Mouse (Mus musculus) forebrain, embryonic 14.5 days (tissue): ENCODE results near the gene Elfn1. TPM values are rescaled to one million over a fixed set of nuclear protein-coding genes. Genes with fewer than 3 reads are reported as not detected.

Experiments used
- ATAC-seq: fragments of 200-750 bp; cut with Nextera tagmentation; 2 replicates; pipeline ENCODE4 v1.8.0; 2017; ENCODE audit warnings: mild to moderate bottlenecking, moderate library complexity
- DNase-seq: peaks from one replicate; pipeline ENCODE4 v3.0.0-alpha.2; 2015; ENCODE audit warnings: low spot score
- H3K27ac ChIP-seq: fragments of 300-500 bp; sonication (generic); 2 replicates; pipeline ENCODE4 v1.5.1; 2014; ENCODE audit warnings: low read depth, mild to moderate bottlenecking, control low read depth, low read length, moderate library complexity
- H3K27me3 ChIP-seq: fragments of 300-500 bp; sonication (generic); replicated peaks from 2 replicates; pipeline ENCODE4 v1.6.1; 2014; ENCODE audit warnings: low read length, control low read depth, mixed read lengths; ENCODE audit not compliant: control insufficient read depth, insufficient read depth
- H3K36me3 ChIP-seq: fragments of 300-500 bp; sonication (generic); 2 replicates; pipeline ENCODE4 v1.6.1; 2014; ENCODE audit warnings: low read length, control low read depth; ENCODE audit not compliant: control insufficient read depth, insufficient read depth
- H3K4me1 ChIP-seq: fragments of 300-500 bp; sonication (generic); 2 replicates; pipeline ENCODE4 v1.6.1; 2014; ENCODE audit warnings: antibody characterized with exemption, low read length, control low read depth; ENCODE audit not compliant: control insufficient read depth, insufficient read depth
- H3K4me2 ChIP-seq: fragments of 300-500 bp; sonication (generic); 2 replicates; pipeline ENCODE4 v1.6.1; 2014; ENCODE audit warnings: mild to moderate bottlenecking, control low read depth, low read length
- H3K4me3 ChIP-seq: fragments of 300-500 bp; sonication (generic); 2 replicates; pipeline ENCODE4 v1.5.1; 2014; ENCODE audit warnings: low read depth, low read length, control low read depth
- H3K9ac ChIP-seq: fragments of 300-500 bp; sonication (generic); 2 replicates; pipeline ENCODE4 v1.6.1; 2014; ENCODE audit warnings: mild to moderate bottlenecking, low read length, control low read depth, moderate library complexity
- H3K9me3 ChIP-seq: fragments of 300-500 bp; sonication (generic); replicated peaks from 2 replicates; pipeline ENCODE4 v1.6.1; 2016; ENCODE audit warnings: low read length, control low read depth, mixed read lengths; ENCODE audit not compliant: control insufficient read depth
- WGBS: fragments of 180-500 bp; shearing (Covaris S2); extraction: QIAGEN DNeasy Blood & Tissue Kit; methylation state at CpG from one replicate; pipeline ENCODE4 v1.1.7; 2014; 5-methylcytosine and 5-hydroxymethylcytosine counted together
- polyA plus RNA-seq: library from polyadenylated mRNA; unstranded; fragments of >200 nt; fragmentation: Nextera tagmentation; extraction: Ambion mirVana; gene quantifications from 2 replicates; pipeline ENCODE4 v1.2.1, GENCODE M21; 2014

Gene Elfn1
- polyA plus RNA-seq, 1 experiment from 2014 or later, result 1.7 TPM

DNA sequence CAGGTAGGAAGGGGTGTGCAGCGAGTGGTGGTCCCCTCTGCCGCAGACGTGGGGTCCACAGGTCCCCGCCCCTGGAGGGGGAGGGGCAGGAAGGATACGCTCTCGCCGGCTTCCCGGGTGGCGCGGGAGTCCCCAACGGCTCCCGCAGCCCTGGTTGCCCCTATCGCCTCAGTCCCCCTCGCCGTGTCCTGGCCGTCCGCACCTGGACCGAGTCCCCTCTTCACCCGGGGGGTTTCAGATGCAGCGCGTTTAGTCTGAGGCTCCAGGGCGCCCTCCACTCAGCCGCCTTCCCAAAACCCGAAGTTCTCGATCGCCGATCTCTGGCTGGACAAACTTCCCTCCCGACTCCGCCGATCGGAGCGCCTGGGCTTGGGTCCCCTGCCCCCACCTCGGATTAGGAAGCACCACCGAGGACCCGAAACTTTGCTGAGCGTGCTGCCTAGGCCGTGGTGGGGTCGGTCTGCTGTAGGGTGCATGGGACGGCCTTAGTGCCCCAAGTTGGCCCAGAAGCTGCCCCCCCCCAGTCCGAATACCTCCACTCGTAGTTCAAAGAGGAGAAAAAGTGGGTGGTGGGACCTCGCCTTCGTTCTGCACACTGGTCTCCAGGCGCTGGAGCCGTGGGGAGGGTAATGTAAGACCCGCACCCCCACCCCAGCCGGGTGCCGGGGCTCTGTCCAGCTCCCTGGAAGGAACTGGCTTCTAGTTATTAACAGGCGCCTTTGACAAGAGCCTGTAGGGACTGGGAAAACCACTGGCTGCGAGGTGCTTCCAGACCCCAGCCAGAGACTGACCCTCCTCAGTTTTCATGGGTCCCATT, 1.3 kb downstream of the Elfn1 start:
- H3K9me3 ChIP-seq, result no peaks in the 10 kb centered on the region
- no peak overlapping the region for H3K27ac ChIP-seq
- peaks cover 66% of the 10 kb centered on the region for H3K27me3 ChIP-seq
- no peaks in the 10 kb centered on the region for H3K36me3 ChIP-seq
- H3K4me1 ChIP-seq, result peaks cover 21% of the 10 kb centered on the region
- H3K4me3 ChIP-seq, result peak overlapping the region; percentile 60
- under 1% methylated on average over 46 of the region's 50 CpGs for WGBS
- ATAC-seq (peak; percentile 32; the same call in 1 of the 2 replicates), DNase-seq (no peak)
- H3K9ac ChIP-seq, result peak overlapping the region; percentile 70
- peak overlapping the region; percentile 98 for H3K4me2 ChIP-seq

DNA sequence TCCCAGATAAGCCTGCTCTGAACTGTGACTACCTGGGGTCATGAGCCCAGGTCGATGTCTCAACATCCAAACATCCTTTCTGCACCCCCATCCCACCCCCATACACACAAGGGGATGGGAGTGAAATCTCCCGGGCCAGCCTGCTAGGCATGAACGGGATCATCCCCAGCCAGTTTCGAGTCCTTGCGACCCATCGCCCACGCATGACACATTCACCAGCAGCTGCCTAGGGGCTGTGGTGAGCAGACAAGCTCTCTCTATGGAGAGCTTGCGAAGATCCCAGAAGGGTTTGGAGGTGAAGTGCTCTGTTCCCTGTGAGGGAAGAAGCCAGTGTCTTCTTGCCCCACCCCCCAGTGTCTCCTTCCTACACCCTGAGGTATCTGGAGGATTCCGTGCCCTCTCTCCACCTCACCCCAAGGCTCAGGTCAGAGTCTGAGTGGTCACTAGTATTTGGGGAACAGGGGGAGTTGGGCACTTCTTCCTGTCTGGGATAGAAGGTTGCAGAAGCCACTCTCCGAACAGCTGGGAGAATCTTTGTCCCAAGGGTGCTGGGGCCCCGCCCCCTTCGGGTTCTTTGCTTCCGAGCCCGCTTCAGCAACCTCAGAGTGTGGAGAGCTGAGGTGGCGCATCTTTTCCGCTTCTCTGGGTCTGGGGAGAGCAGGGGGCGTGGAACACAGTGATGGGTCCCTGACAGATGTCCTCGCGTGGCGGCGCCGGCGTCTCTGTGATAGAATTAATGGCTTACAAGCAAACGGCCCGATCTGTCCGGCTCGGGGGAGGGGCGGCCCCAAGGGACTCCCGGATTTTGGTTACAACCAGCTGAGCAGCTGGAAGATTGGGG, 2.2 kb downstream of the Elfn1 start:
- Histone ChIP-seq H3K9ac (no peak overlapping the region; the same call in 1 of the 2 replicates), H3K4me2 (peak overlapping the region; percentile 98), H3K4me3 (peak overlapping the region; percentile 60), H3K36me3 (no peaks in the 10 kb centered on the region), H3K9me3 (no peaks in the 10 kb centered on the region), H3K27ac (no peak overlapping the region), H3K27me3 (peaks cover 74% of the 10 kb centered on the region), H3K4me1 (peaks cover 21% of the 10 kb centered on the region)
- under 1% methylated on average over 29 of the region's 29 CpGs for WGBS
- ATAC-seq, result no peak
- peak; percentile 40 for DNase-seq

DNA sequence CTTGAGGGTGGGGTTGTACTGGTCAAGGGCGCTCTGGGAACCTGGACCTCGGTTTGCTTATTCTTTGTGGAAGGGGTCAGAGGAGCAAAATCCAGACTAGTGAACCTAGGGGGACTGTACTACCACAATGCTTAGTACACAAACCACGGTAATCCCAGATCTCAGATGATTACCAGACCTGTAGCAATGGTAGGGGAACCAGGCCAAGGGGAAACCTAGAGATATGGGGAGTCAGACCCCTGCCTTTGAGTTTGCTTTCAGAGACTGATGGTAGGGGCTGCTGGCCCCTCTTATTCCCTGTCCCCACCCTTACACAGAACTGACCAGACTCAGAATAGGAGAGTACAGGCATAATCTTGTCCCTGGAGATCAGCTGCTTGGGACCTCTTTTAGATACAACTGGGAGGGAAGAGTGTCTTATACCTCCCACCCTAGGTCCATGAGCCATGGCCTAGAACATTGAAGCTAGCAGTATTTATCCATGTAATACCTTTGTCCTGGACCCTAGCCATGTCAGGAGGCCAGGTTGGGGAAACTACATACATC, 3.1 kb downstream of the Elfn1 start:
- DNase-seq, result no peak
- Histone ChIP-seq H3K4me2 (peak overlapping the region; percentile 98; the same call in 1 of the 2 replicates), H3K9ac (no peak overlapping the region), H3K9me3 (no peaks in the 10 kb centered on the region), H3K36me3 (no peaks in the 10 kb centered on the region), H3K4me1 (peaks cover 21% of the 10 kb centered on the region), H3K27ac (no peak overlapping the region), H3K4me3 (no peak overlapping the region), H3K27me3 (peaks cover 70% of the 10 kb centered on the region)
- WGBS, result 10% methylated on average over 3 of the region's 3 CpGs
- ATAC-seq, result no peak

DNA sequence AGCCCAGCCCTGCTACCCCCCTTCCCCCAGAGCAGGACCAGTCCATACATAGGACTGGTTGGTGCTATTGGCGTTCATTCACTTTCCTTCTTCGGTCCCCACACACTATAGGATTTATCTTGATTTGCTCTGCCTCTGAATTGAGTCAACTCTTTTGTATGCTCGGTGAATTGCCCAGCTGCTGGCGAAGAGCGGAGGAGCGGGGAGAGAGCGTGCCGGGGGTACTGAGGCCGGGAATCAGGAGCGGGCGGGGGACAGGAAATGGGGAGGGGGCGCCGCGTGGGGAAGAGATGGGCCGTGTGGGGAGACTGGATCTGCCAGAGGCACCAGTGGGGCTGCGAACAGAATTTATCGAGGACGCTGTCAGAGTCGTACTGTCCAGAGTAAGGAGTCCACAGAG, 3.8 kb downstream of the Elfn1 start:
- peak overlapping the region; percentile 70; the same call in 1 of the 2 replicates for H3K27ac ChIP-seq
- DNase-seq (peak; percentile 55), ATAC-seq (no peak)
- peak overlapping the region; percentile 97 for H3K4me2 ChIP-seq
- H3K9me3 ChIP-seq, result no peaks in the 10 kb centered on the region
- H3K27me3 ChIP-seq, result peaks cover 63% of the 10 kb centered on the region
- no peak overlapping the region; the same call in 1 of the 2 replicates for H3K9ac ChIP-seq
- peak overlapping the region; percentile 44; the same call in 1 of the 2 replicates for H3K4me3 ChIP-seq
- WGBS, result 3% methylated on average over 19 of the region's 19 CpGs
- no peaks in the 10 kb centered on the region for H3K36me3 ChIP-seq
- H3K4me1 ChIP-seq, result peaks cover 21% of the 10 kb centered on the region

DNA sequence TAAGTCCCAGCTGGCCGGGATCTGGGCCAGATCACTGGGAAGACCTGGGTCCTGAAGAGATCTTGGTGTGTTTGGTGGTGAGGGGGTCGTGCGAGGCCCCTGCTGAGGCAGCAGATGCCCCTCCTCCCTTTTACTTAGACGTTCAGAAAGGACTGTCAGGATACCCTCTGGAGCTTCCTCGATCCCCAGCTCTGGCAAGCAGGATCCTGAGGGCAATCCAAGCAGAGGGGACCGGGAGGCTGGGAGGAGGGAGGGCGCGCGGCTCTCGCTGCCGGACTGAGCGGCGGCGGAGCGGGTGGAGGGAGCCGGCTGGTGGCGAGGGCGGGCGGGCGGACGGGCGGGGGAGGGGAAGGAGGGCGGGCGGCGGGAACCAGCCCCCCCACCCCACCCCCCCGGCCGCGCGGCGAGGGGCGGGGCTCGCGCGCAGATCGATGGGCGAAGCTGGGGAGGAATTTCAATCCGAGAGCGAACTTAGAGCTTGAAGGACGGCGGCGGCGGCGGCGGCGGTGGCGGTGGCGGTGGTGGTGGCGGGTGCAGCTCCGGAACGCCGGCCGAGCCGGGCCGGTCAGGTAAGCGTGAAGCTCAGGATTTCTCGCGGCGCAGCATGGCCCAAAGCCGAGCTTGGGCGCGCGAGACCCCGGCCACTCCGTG, 4.5 kb downstream of the Elfn1 start:
- peak overlapping the region; percentile 70; the same call in 1 of the 2 replicates for H3K27ac ChIP-seq
- no peaks in the 10 kb centered on the region for H3K9me3 ChIP-seq
- ATAC-seq (peak; percentile 37), DNase-seq (no peak)
- peak overlapping the region; percentile 60 for H3K9ac ChIP-seq
- H3K27me3 ChIP-seq, result peaks cover 60% of the 10 kb centered on the region
- H3K4me3 ChIP-seq, result peak overlapping the region; percentile 44
- H3K4me2 ChIP-seq, result peak overlapping the region; percentile 97
- WGBS, result under 1% methylated on average over 40 of the region's 64 CpGs
- H3K4me1 ChIP-seq, result peaks cover 21% of the 10 kb centered on the region
- H3K36me3 ChIP-seq, result no peaks in the 10 kb centered on the region

DNA sequence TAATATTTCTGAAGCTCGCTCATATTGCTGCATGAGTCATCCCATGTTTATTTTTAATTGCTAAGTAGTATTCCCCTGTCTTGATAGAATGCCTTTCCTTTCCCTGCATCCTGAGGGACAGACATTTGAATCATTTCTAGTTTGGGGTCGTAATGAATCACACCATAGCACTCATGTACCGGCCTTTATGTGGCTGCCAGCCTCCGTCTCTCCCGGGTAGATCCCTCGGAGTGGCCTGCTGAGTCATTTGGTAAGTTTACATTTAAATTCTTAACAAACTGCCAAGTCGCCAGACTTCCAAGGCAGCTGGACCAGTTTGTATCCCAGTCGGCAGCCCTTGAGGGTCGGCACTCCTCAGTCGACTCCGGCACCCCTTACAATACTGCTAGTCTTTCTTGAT, 13.9 kb downstream of the Elfn1 start:
- 70% methylated on average over 11 of the region's 11 CpGs for WGBS
- Histone ChIP-seq H3K9me3 (no peaks in the 10 kb centered on the region), H3K27ac (no peak overlapping the region), H3K4me1 (no peaks in the 10 kb centered on the region), H3K9ac (no peak overlapping the region), H3K4me2 (no peak overlapping the region), H3K4me3 (no peak overlapping the region), H3K27me3 (no peaks in the 10 kb centered on the region), H3K36me3 (no peaks in the 10 kb centered on the region)
- DNase-seq (no peak), ATAC-seq (no peak)

DNA sequence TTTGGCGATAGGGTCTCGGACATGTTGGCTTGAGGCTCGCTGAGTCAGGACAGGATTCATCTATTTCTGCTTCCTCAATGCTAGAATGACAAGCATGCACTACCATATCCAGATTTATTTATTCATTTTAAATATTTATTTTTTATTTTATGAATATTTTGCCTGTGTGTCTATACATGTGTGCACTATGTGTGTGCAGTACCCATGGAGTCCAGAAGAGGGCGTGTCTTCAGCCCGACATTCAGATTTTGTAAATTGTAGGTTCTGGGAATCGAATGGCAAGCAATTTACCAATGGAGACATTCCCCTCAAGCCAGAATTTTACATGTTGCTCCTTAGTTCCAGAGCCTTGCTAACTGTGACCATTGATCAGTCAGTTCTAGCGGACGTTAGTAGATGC, 16.1 kb downstream of the Elfn1 start:
- 93% methylated on average over 8 of the region's 8 CpGs for WGBS
- Histone ChIP-seq H3K9ac (no peak overlapping the region), H3K9me3 (no peaks in the 10 kb centered on the region), H3K27ac (no peak overlapping the region), H3K4me3 (no peak overlapping the region), H3K36me3 (no peaks in the 10 kb centered on the region), H3K4me1 (no peaks in the 10 kb centered on the region), H3K27me3 (no peaks in the 10 kb centered on the region), H3K4me2 (no peak overlapping the region)
- DNase-seq (no peak), ATAC-seq (no peak)

DNA sequence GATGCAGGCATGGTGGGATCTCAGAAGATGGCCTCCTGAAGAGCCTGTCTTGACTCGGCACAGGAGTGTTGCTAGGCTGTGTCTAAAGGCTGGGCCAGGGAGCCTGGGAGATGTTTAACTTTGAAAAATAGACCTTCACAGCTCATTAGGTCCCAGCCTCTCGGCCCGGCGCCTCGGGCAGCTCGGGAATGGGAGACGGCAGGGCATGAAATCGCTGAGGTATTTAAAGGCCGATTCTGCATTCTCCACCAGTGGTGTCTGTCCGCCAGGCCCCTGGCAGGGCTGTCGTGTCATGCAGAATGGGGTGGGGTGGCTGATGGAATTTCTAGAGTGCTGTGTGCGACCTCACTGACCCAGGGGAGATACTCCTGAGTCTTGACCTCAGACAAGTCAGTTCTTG, 22.4 kb downstream of the Elfn1 start:
- no peak overlapping the region for H3K27ac ChIP-seq
- no peak overlapping the region for H3K4me2 ChIP-seq
- no peaks in the 10 kb centered on the region for H3K9me3 ChIP-seq
- DNase-seq (no peak), ATAC-seq (no peak)
- H3K9ac ChIP-seq, result no peak overlapping the region
- H3K27me3 ChIP-seq, result no peaks in the 10 kb centered on the region
- no peak overlapping the region for H3K4me3 ChIP-seq
- H3K36me3 ChIP-seq, result no peaks in the 10 kb centered on the region
- 63% methylated on average over 12 of the region's 12 CpGs for WGBS
- H3K4me1 ChIP-seq, result peaks cover 24% of the 10 kb centered on the region
